Mouse (Mus musculus): Measurements from ENCODE around the gene Acad11. TPM values are rescaled to one million over a fixed set of nuclear protein-coding genes. Genes with fewer than 3 reads are reported as not detected.

The Acad11 gene
- polyA plus RNA-seq, 1 experiment from 2014 or later: 7.8 TPM

- Histone ChIP-seq H3K27ac (ENCODE audit: low read depth, low read length) (no peak overlapping the region), H3K9me3 (ENCODE audit: control insufficient read depth, low read length) (no peaks in the 10 kb centered on the region), H3K4me1 (ENCODE audit: control insufficient read depth, insufficient read depth, low read length) (no peaks in the 10 kb centered on the region), H3K36me3 (ENCODE audit: control insufficient read depth, insufficient read depth, low read length) (no peaks in the 10 kb centered on the region), H3K9ac (replicated peaks; ENCODE audit: low read depth, low read length) (no peak overlapping the region), H3K4me3 (ENCODE audit: low read depth, low read length) (no peak overlapping the region), H3K27me3 (ENCODE audit: control insufficient read depth, insufficient read depth, low read length) (no peaks in the 10 kb centered on the region), H3K4me2 (ENCODE audit: low read depth, low read length) (no peak overlapping the region)
- 93% methylated on average over 11 of the region's 11 CpGs for WGBS
- no peak for ATAC-seq (ENCODE audit: low read depth)
Observed at GRCm38 (mm10) chr9:104099060-104099459, 35.9 kb downstream of the Acad11 start.

GRCm38 (mm10) chr9:104100822-104101221 is 37.6 kb downstream of the Acad11 start:
- 60% methylated on average over 7 of the region's 7 CpGs for WGBS
- H3K36me3 ChIP-seq (ENCODE audit: control insufficient read depth, insufficient read depth, low read length): no peaks in the 10 kb centered on the region
- ATAC-seq (ENCODE audit: low read depth): no peak

GRCm38 (mm10) chr9:104101458-104101857 is 38.3 kb downstream of the Acad11 start:
- Histone ChIP-seq H3K9ac (replicated peaks; ENCODE audit: low read depth, low read length) (no peak overlapping the region), H3K27ac (ENCODE audit: low read depth, low read length) (no peak overlapping the region), H3K4me2 (ENCODE audit: low read depth, low read length) (no peak overlapping the region), H3K9me3 (ENCODE audit: control insufficient read depth, low read length) (no peaks in the 10 kb centered on the region), H3K27me3 (ENCODE audit: control insufficient read depth, insufficient read depth, low read length) (no peaks in the 10 kb centered on the region), H3K4me3 (ENCODE audit: low read depth, low read length) (no peak overlapping the region), H3K36me3 (ENCODE audit: control insufficient read depth, insufficient read depth, low read length) (no peaks in the 10 kb centered on the region), H3K4me1 (ENCODE audit: control insufficient read depth, insufficient read depth, low read length) (no peaks in the 10 kb centered on the region)
- WGBS: 36% methylated on average over 3 of the region's 3 CpGs
- no peak for ATAC-seq (ENCODE audit: low read depth)

More at GRCm38 (mm10) chr9:104100822-104101221, 37.6 kb downstream of the Acad11 start:
- Histone ChIP-seq H3K9ac (replicated peaks; ENCODE audit: low read depth, low read length) (no peak overlapping the region), H3K27me3 (ENCODE audit: control insufficient read depth, insufficient read depth, low read length) (no peaks in the 10 kb centered on the region), H3K4me3 (ENCODE audit: low read depth, low read length) (no peak overlapping the region), H3K4me2 (ENCODE audit: low read depth, low read length) (no peak overlapping the region), H3K4me1 (ENCODE audit: control insufficient read depth, insufficient read depth, low read length) (no peaks in the 10 kb centered on the region), H3K27ac (ENCODE audit: low read depth, low read length) (no peak overlapping the region), H3K9me3 (ENCODE audit: control insufficient read depth, low read length) (no peaks in the 10 kb centered on the region)

GRCm38 (mm10) chr9:104102301-104102700 is 39.1 kb downstream of the Acad11 start:
- H3K4me1 ChIP-seq (ENCODE audit: control insufficient read depth, insufficient read depth, low read length): no peaks in the 10 kb centered on the region
- no peak overlapping the region for H3K4me3 ChIP-seq (ENCODE audit: low read depth, low read length)
- WGBS: 34% methylated on average over 6 of the region's 6 CpGs
- H3K27ac ChIP-seq (ENCODE audit: low read depth, low read length): no peak overlapping the region
- H3K9me3 ChIP-seq (ENCODE audit: control insufficient read depth, low read length): no peaks in the 10 kb centered on the region
- ATAC-seq (ENCODE audit: low read depth): no peak
- H3K4me2 ChIP-seq (ENCODE audit: low read depth, low read length): no peak overlapping the region
- no peaks in the 10 kb centered on the region for H3K36me3 ChIP-seq (ENCODE audit: control insufficient read depth, insufficient read depth, low read length)
- no peak overlapping the region for H3K9ac ChIP-seq (replicated peaks; ENCODE audit: low read depth, low read length)
- no peaks in the 10 kb centered on the region for H3K27me3 ChIP-seq (ENCODE audit: control insufficient read depth, insufficient read depth, low read length)

GRCm38 (mm10) chr9:104102901-104103300 is 39.7 kb downstream of the Acad11 start:
- Histone ChIP-seq H3K9ac (replicated peaks; ENCODE audit: low read depth, low read length) (no peak overlapping the region), H3K27ac (ENCODE audit: low read depth, low read length) (no peak overlapping the region), H3K4me1 (ENCODE audit: control insufficient read depth, insufficient read depth, low read length) (no peaks in the 10 kb centered on the region), H3K4me2 (ENCODE audit: low read depth, low read length) (no peak overlapping the region), H3K27me3 (ENCODE audit: control insufficient read depth, insufficient read depth, low read length) (no peaks in the 10 kb centered on the region), H3K4me3 (ENCODE audit: low read depth, low read length) (no peak overlapping the region), H3K36me3 (ENCODE audit: control insufficient read depth, insufficient read depth, low read length) (no peaks in the 10 kb centered on the region), H3K9me3 (ENCODE audit: control insufficient read depth, low read length) (no peaks in the 10 kb centered on the region)
- WGBS: 41% methylated on average over 2 of the region's 2 CpGs
- ATAC-seq (ENCODE audit: low read depth): no peak

- H3K9ac ChIP-seq (replicated peaks; ENCODE audit: low read depth, low read length): no peak overlapping the region
- no peaks in the 10 kb centered on the region for H3K27me3 ChIP-seq (ENCODE audit: control insufficient read depth, insufficient read depth, low read length)
- H3K9me3 ChIP-seq (ENCODE audit: control insufficient read depth, low read length): no peaks in the 10 kb centered on the region
- no peaks in the 10 kb centered on the region for H3K36me3 ChIP-seq (ENCODE audit: control insufficient read depth, insufficient read depth, low read length)
- H3K4me1 ChIP-seq (ENCODE audit: control insufficient read depth, insufficient read depth, low read length): no peaks in the 10 kb centered on the region
- no peak overlapping the region for H3K4me2 ChIP-seq (ENCODE audit: low read depth, low read length)
- H3K4me3 ChIP-seq (ENCODE audit: low read depth, low read length): no peak overlapping the region
- no peak overlapping the region for H3K27ac ChIP-seq (ENCODE audit: low read depth, low read length)
- no peak for ATAC-seq (ENCODE audit: low read depth)
- WGBS: 80% methylated on average over 2 of the region's 2 CpGs
Observed at GRCm38 (mm10) chr9:104104986-104105385, 41.8 kb downstream of the Acad11 start.

GRCm38 (mm10) chr9:104106930-104107329 is 43.8 kb downstream of the Acad11 start:
- Histone ChIP-seq H3K27me3 (ENCODE audit: control insufficient read depth, insufficient read depth, low read length) (no peaks in the 10 kb centered on the region), H3K4me2 (ENCODE audit: low read depth, low read length) (no peak overlapping the region), H3K9ac (replicated peaks; ENCODE audit: low read depth, low read length) (no peak overlapping the region), H3K9me3 (ENCODE audit: control insufficient read depth, low read length) (no peaks in the 10 kb centered on the region), H3K4me1 (ENCODE audit: control insufficient read depth, insufficient read depth, low read length) (no peaks in the 10 kb centered on the region), H3K27ac (ENCODE audit: low read depth, low read length) (no peak overlapping the region), H3K36me3 (ENCODE audit: control insufficient read depth, insufficient read depth, low read length) (no peaks in the 10 kb centered on the region), H3K4me3 (ENCODE audit: low read depth, low read length) (no peak overlapping the region)
- no peak for ATAC-seq (ENCODE audit: low read depth)
- WGBS: 84% methylated on average over 9 of the region's 9 CpGs

GRCm38 (mm10) chr9:104107482-104107881 is 44.3 kb downstream of the Acad11 start:
- no peaks in the 10 kb centered on the region for H3K9me3 ChIP-seq (ENCODE audit: control insufficient read depth, low read length)
- no peaks in the 10 kb centered on the region for H3K36me3 ChIP-seq (ENCODE audit: control insufficient read depth, insufficient read depth, low read length)
- no peak overlapping the region for H3K4me3 ChIP-seq (ENCODE audit: low read depth, low read length)
- no peaks in the 10 kb centered on the region for H3K27me3 ChIP-seq (ENCODE audit: control insufficient read depth, insufficient read depth, low read length)
- no peaks in the 10 kb centered on the region for H3K4me1 ChIP-seq (ENCODE audit: control insufficient read depth, insufficient read depth, low read length)
- no peak overlapping the region for H3K9ac ChIP-seq (replicated peaks; ENCODE audit: low read depth, low read length)
- H3K27ac ChIP-seq (ENCODE audit: low read depth, low read length): no peak overlapping the region
- ATAC-seq (ENCODE audit: low read depth): no peak
- 82% methylated on average over 6 of the region's 6 CpGs for WGBS
- no peak overlapping the region for H3K4me2 ChIP-seq (ENCODE audit: low read depth, low read length)

GRCm38 (mm10) chr9:104108571-104109143 is 45.5 kb downstream of the Acad11 start:
- WGBS: 74% methylated on average over 2 of the region's 2 CpGs
- H3K36me3 ChIP-seq (ENCODE audit: control insufficient read depth, insufficient read depth, low read length): no peaks in the 10 kb centered on the region
- no peak for ATAC-seq (ENCODE audit: low read depth)

More at GRCm38 (mm10) chr9:104108571-104109143, 45.5 kb downstream of the Acad11 start:
- Histone ChIP-seq H3K27me3 (ENCODE audit: control insufficient read depth, insufficient read depth, low read length) (no peaks in the 10 kb centered on the region), H3K4me1 (ENCODE audit: control insufficient read depth, insufficient read depth, low read length) (no peaks in the 10 kb centered on the region), H3K4me3 (ENCODE audit: low read depth, low read length) (no peak overlapping the region), H3K4me2 (ENCODE audit: low read depth, low read length) (no peak overlapping the region), H3K9me3 (ENCODE audit: control insufficient read depth, low read length) (no peaks in the 10 kb centered on the region), H3K27ac (ENCODE audit: low read depth, low read length) (no peak overlapping the region), H3K9ac (replicated peaks; ENCODE audit: low read depth, low read length) (no peak overlapping the region)
